Mouse (Mus musculus): ENCODE data around the gene Ankrd55.

DNA sequence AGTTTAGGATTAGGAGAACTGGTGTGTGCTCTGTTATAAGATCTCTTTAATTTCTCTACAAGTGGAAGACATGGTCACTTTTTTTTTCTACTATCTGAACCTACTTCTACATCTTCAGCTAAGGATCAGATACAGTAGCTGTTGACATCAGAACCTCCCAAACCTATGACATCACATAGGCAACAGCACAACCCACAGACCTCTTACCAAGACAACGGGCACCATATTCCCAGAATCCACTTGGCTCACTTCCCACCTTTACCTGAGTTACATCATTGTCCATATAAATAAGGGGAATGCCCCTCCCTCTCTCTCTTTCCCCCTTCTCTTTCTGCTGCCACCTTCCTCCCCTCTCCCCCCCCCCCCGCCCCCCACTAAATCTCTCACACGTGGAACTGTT, 124.0 kb downstream of the Ankrd55 start:
- TF ChIP-seq MYOG (IDR thresholded peaks at IDR 0.05; ENCODE audit: control insufficient read depth, extremely low read depth, insufficient read length) (no peak), MAX (IDR thresholded peaks at IDR 0.05) (no peak), CTCF (IDR thresholded peaks at IDR 0.05; ENCODE audit: control insufficient read depth, insufficient read depth, insufficient read length) (no peak), USF1 (IDR thresholded peaks at IDR 0.05; ENCODE audit: low read depth) (no peak), MYOD1 (IDR thresholded peaks at IDR 0.05; ENCODE audit: control insufficient read depth, insufficient read length, low read depth) (no peak)
